Mouse (Mus musculus) heart, postnatal 0 days (tissue): Measurements from ENCODE around the gene Morc2a. TPM values are rescaled to one million over a fixed set of nuclear protein-coding genes. Genes with fewer than 3 reads are reported as not detected.
A peak's percentile ranks its signal among the peaks of the same experiment; 100 is the strongest.
"Not testable (repeated sequence)": the region's sequence is repeated elsewhere in the genome, so short reads cannot be mapped to it uniquely, and the experiment has no call there.

Source experiments
- ATAC-seq: fragments of 200-750 bp; cut with Nextera tagmentation; 2 replicates; pipeline ENCODE4 v1.8.0; 2017; ENCODE audit warnings: low read depth, moderate number of reproducible peaks, moderate library complexity; ENCODE audit not compliant: insufficient read depth
- DNase-seq: peaks from one replicate; pipeline ENCODE4 v3.0.0-alpha.2; 2016; ENCODE audit warnings: low spot score
- H3K27ac ChIP-seq: fragments of 300-500 bp; sonication (generic); 2 replicates; pipeline ENCODE4 v1.5.1; 2014; ENCODE audit warnings: low read depth, mild to moderate bottlenecking
- H3K27me3 ChIP-seq: fragments of 300-500 bp; sonication (generic); 2 replicates; pipeline ENCODE4 v1.6.1; 2014; ENCODE audit warnings: low read length, mixed read lengths; ENCODE audit not compliant: control insufficient read depth, insufficient read depth
- H3K36me3 ChIP-seq: fragments of 300-500 bp; sonication (generic); replicated peaks from 2 replicates; pipeline ENCODE4 v1.6.1; 2014; ENCODE audit warnings: low read length, mixed read lengths; ENCODE audit not compliant: control insufficient read depth, insufficient read depth
- H3K4me1 ChIP-seq: fragments of 300-500 bp; sonication (generic); 2 replicates; pipeline ENCODE4 v1.6.1; 2014; ENCODE audit warnings: antibody characterized with exemption; ENCODE audit not compliant: control insufficient read depth, insufficient read depth
- H3K4me2 ChIP-seq: fragments of 300-500 bp; sonication (generic); 2 replicates; pipeline ENCODE4 v1.6.1; 2014; ENCODE audit warnings: low read depth, mild to moderate bottlenecking, low read length, moderate library complexity
- H3K4me3 ChIP-seq: fragments of 300-500 bp; sonication (generic); 2 replicates; pipeline ENCODE4 v1.5.1; 2014; ENCODE audit warnings: low read depth, low read length
- H3K9ac ChIP-seq: fragments of 300-500 bp; sonication (generic); replicated peaks from 2 replicates; pipeline ENCODE4 v1.6.1; 2014; ENCODE audit warnings: low read depth, low read length, mixed read lengths
- H3K9me3 ChIP-seq: fragments of 300-500 bp; sonication (generic); replicated peaks from 2 replicates; pipeline ENCODE4 v1.6.1; 2016; ENCODE audit warnings: low read length; ENCODE audit not compliant: control insufficient read depth
- CTCF ChIP-seq: IDR thresholded peaks from 2 replicates; pipeline ENCODE4 v1.5.1; 2016; ENCODE audit warnings: antibody characterized with exemption, control low read depth, low read depth
- EP300 ChIP-seq: IDR thresholded peaks from 2 replicates; pipeline ENCODE4 v1.6.1; 2016; ENCODE audit warnings: antibody characterized with exemption, low read depth
- WGBS: fragments of 180-500 bp; shearing (Covaris S2); extraction: QIAGEN DNeasy Blood & Tissue Kit; methylation state at CpG from one replicate; pipeline ENCODE4 v1.1.7; 2014; 5-methylcytosine and 5-hydroxymethylcytosine counted together
- polyA plus RNA-seq: library from polyadenylated mRNA; unstranded; fragments of >200 nt; fragmentation: Nextera tagmentation; extraction: Ambion mirVana; gene quantifications from 2 replicates; pipeline ENCODE4 v1.2.1, GENCODE M21; 2015
- total RNA-seq: library from RNA; depleted of rRNA; stranded (reverse); fragments of >200 nt; gene quantifications from 2 replicates; pipeline ENCODE4 v1.2.3, GENCODE M21; 2014; ENCODE audit warnings: low replicate concordance

Morc2a gene
- total and polyA plus RNA-seq, 2 experiments from 2014 or later, result 9.5 to 12.8 TPM

GRCm38 (mm10) chr11:3622826-3623225 is 26.2 kb upstream of the Morc2a start:
- ATAC-seq (no peak), DNase-seq (no peak)
- WGBS, result 70% methylated on average over 5 of the region's 5 CpGs
- Histone ChIP-seq H3K36me3 (no peaks in the 10 kb centered on the region; the same call in 1 of the 2 replicates), H3K27ac (no peak overlapping the region), H3K27me3 (no peaks in the 10 kb centered on the region), H3K4me1 (no peaks in the 10 kb centered on the region), H3K4me3 (no peak overlapping the region), H3K9me3 (peaks cover 10% of the 10 kb centered on the region; the same call in 1 of the 2 replicates), H3K4me2 (no peak overlapping the region), H3K9ac (no peak overlapping the region)
- TF ChIP-seq CTCF, result no peak
- TF ChIP-seq EP300, result no peak

- peaks cover 13% of the 10 kb centered on the region; the same call in 1 of the 2 replicates for H3K9me3 ChIP-seq
- ATAC-seq (no peak), DNase-seq (no peak)
- H3K27me3 ChIP-seq, result 0 out of 2 replicates have a peak, but pooled peaks cover 9% of the 10 kb centered on the region
- 67% methylated on average over 4 of the region's 4 CpGs for WGBS
- H3K36me3 ChIP-seq, result no peaks in the 10 kb centered on the region; the same call in 1 of the 2 replicates
- H3K9ac ChIP-seq, result no peak overlapping the region
- no peak overlapping the region for H3K27ac ChIP-seq
- no peak overlapping the region for H3K4me3 ChIP-seq
- no peak overlapping the region for H3K4me2 ChIP-seq
- no peaks in the 10 kb centered on the region for H3K4me1 ChIP-seq
- TF ChIP-seq CTCF, result no peak
- TF ChIP-seq EP300, result no peak
Measured at GRCm38 (mm10) chr11:3624391-3625027, 24.5 kb upstream of the Morc2a start.

- Histone ChIP-seq H3K4me1 (no peaks in the 10 kb centered on the region), H3K4me2 (peak overlapping the region; percentile 80), H3K9me3 (peaks cover 13% of the 10 kb centered on the region; the same call in 1 of the 2 replicates), H3K36me3 (no peaks in the 10 kb centered on the region; the same call in 1 of the 2 replicates), H3K27ac (no peak overlapping the region), H3K27me3 (0 out of 2 replicates have a peak, but pooled peaks cover 9% of the 10 kb centered on the region), H3K9ac (no peak overlapping the region), H3K4me3 (peak overlapping the region; percentile 50)
- ATAC-seq, result peak; percentile 24; the same call in 1 of the 2 replicates
- WGBS, result 1% methylated on average over 31 of the region's 32 CpGs
- no peak for DNase-seq
- TF ChIP-seq CTCF, result no peak
- no peak for TF ChIP-seq EP300
Measured at GRCm38 (mm10) chr11:3628999-3629491, 19.9 kb upstream of the Morc2a start.

- 71% methylated on average over 8 of the region's 8 CpGs for WGBS
- H3K4me2 ChIP-seq, ATAC-seq, H3K4me1 ChIP-seq, H3K9me3 ChIP-seq, H3K36me3 ChIP-seq, DNase-seq, H3K4me3 ChIP-seq, H3K27ac ChIP-seq, H3K27me3 ChIP-seq, H3K9ac ChIP-seq: not testable (repeated sequence)
Measured at GRCm38 (mm10) chr11:3633269-3633668, 15.7 kb upstream of the Morc2a start.

- Histone ChIP-seq H3K9ac (peak overlapping the region; percentile 99; the same call in 1 of the 2 replicates), H3K27ac (peak overlapping the region; percentile 97; the same call in 1 of the 2 replicates), H3K36me3 (peaks cover 26% of the 10 kb centered on the region), H3K4me1 (peaks cover 36% of the 10 kb centered on the region), H3K4me3 (peak overlapping the region; percentile 97), H3K4me2 (peak overlapping the region; percentile 81), H3K9me3 (peaks cover 9% of the 10 kb centered on the region; the same call in 1 of the 2 replicates), H3K27me3 (no peaks in the 10 kb centered on the region)
- 72% methylated on average over 5 of the region's 5 CpGs for WGBS
- no peak for TF ChIP-seq EP300
- TF ChIP-seq CTCF, result no peak
- DNase-seq, result no peak
- no peak for ATAC-seq
Measured at GRCm38 (mm10) chr11:3647688-3648087, 1.3 kb upstream of the Morc2a start.
